Mouse (Mus musculus): ENCODE measurements around the gene 2200002D01Rik.

2200002D01Rik gene

GRCm38 (mm10) chr7:29248261-29248841 is at the start of gene 2200002D01Rik:
2200002D01Rik (minus strand) TSS chr7:29248466.
- peak; percentile 71 for DNase-seq

GRCm38 (mm10) chr7:29296998-29297397 is 48.7 kb upstream of the 2200002D01Rik start:
- peak; percentile 81 for DNase-seq

- no peak for DNase-seq
Measured at GRCm38 (mm10) chr7:29295861-29296647, 47.8 kb upstream of the 2200002D01Rik start.

- DNase-seq: no peak
Measured at GRCm38 (mm10) chr7:29294111-29294761, 46.0 kb upstream of the 2200002D01Rik start.

- DNase-seq: peak; percentile 75
Measured at GRCm38 (mm10) chr7:29293131-29294065, 45.1 kb upstream of the 2200002D01Rik start.

- DNase-seq: peak; percentile 45
Measured at GRCm38 (mm10) chr7:29292458-29293098, 44.3 kb upstream of the 2200002D01Rik start.

- DNase-seq: peak; percentile 56
Measured at GRCm38 (mm10) chr7:29291616-29292457, 43.6 kb upstream of the 2200002D01Rik start.

- no peak for DNase-seq
Measured at GRCm38 (mm10) chr7:29290691-29291485, 42.6 kb upstream of the 2200002D01Rik start.

- DNase-seq: peak; percentile 48
Measured at GRCm38 (mm10) chr7:29289856-29290255, 41.6 kb upstream of the 2200002D01Rik start.

GRCm38 (mm10) chr7:29288942-29289638 is 40.8 kb upstream of the 2200002D01Rik start, which contains the start of gene Ppp1r14a:
Ppp1r14a (plus strand) TSS chr7:29289308.
- DNase-seq: peak; percentile 82

- DNase-seq: peak; percentile 28
Measured at GRCm38 (mm10) chr7:29288079-29288478, 39.8 kb upstream of the 2200002D01Rik start.

- DNase-seq: no peak
Measured at GRCm38 (mm10) chr7:29287481-29287880, 39.2 kb upstream of the 2200002D01Rik start.

- DNase-seq: no peak
Measured at GRCm38 (mm10) chr7:29284523-29284922, 36.3 kb upstream of the 2200002D01Rik start.

GRCm38 (mm10) chr7:29283876-29284275 is 35.6 kb upstream of the 2200002D01Rik start:
- no peak for DNase-seq

GRCm38 (mm10) chr7:29282074-29282554 is 33.8 kb upstream of the 2200002D01Rik start:
- no peak for DNase-seq

GRCm38 (mm10) chr7:29281201-29282073 is 33.2 kb upstream of the 2200002D01Rik start, which contains the start of gene Spint2:
Spint2 (minus strand) TSS chr7:29281912.
- peak; percentile 95 for DNase-seq

GRCm38 (mm10) chr7:29280801-29281200 is 32.5 kb upstream of the 2200002D01Rik start:
- no peak for DNase-seq

GRCm38 (mm10) chr7:29279924-29280323 is 31.7 kb upstream of the 2200002D01Rik start:
- no peak for DNase-seq

Data from kidney, postnatal 14 days (tissue).